Mouse (Mus musculus) intestine, embryonic 14.5 days (tissue): ENCODE data around the gene Islr. TPM values are rescaled to one million over a fixed set of nuclear protein-coding genes. Genes with fewer than 3 reads are reported as not detected.

Experiments used
- ATAC-seq: fragments of 200-750 bp; cut with Nextera tagmentation; replicated peaks from 2 replicates; pipeline ENCODE4 v1.8.0; 2017; ENCODE audit warnings: low read depth, moderate number of reproducible peaks, moderate TSS enrichment, moderate library complexity; ENCODE audit not compliant: low FRiP score, low TSS enrichment
- DNase-seq: peaks from one replicate; pipeline ENCODE4 v3.0.0-alpha.2; 2018; ENCODE audit warnings: low spot score
- H3K27ac ChIP-seq: fragments of 300-500 bp; sonication (generic); 2 replicates; pipeline ENCODE4 v1.5.1; 2014; ENCODE audit warnings: low read depth, mild to moderate bottlenecking, control low read depth
- H3K27me3 ChIP-seq: fragments of 300-500 bp; sonication (generic); replicated peaks from 2 replicates; pipeline ENCODE4 v1.6.1; 2014; ENCODE audit warnings: low read length, control low read depth; ENCODE audit not compliant: control insufficient read depth, insufficient read depth
- H3K36me3 ChIP-seq: fragments of 300-500 bp; sonication (generic); 2 replicates; pipeline ENCODE4 v1.6.1; 2014; ENCODE audit warnings: low read length, control low read depth; ENCODE audit not compliant: control insufficient read depth, insufficient read depth
- H3K4me1 ChIP-seq: fragments of 300-500 bp; sonication (generic); replicated peaks from 2 replicates; pipeline ENCODE4 v1.6.1; 2014; ENCODE audit warnings: low read length, control low read depth, mixed read lengths; ENCODE audit not compliant: control insufficient read depth, insufficient read depth
- H3K4me2 ChIP-seq: fragments of 300-500 bp; sonication (generic); 2 replicates; pipeline ENCODE4 v1.6.1; 2014; ENCODE audit warnings: low read length
- H3K4me3 ChIP-seq: fragments of 300-500 bp; sonication (generic); 2 replicates; pipeline ENCODE4 v1.5.1; 2014; ENCODE audit warnings: low read depth, low read length, control low read depth, mixed read lengths
- H3K9ac ChIP-seq: fragments of 300-500 bp; sonication (generic); 2 replicates; pipeline ENCODE4 v1.6.1; 2014; ENCODE audit warnings: mild to moderate bottlenecking, low read length
- H3K9me3 ChIP-seq: fragments of 300-500 bp; sonication (generic); 2 replicates; pipeline ENCODE4 v1.6.1; 2016; ENCODE audit warnings: low read length, control low read depth; ENCODE audit not compliant: control insufficient read depth
- WGBS: fragments of 180-500 bp; shearing (Covaris S2); extraction: QIAGEN DNeasy Blood & Tissue Kit; methylation state at CpG from one replicate; pipeline ENCODE4 v1.1.7; 2014; 5-methylcytosine and 5-hydroxymethylcytosine counted together
- microRNA-seq: library from miRNA; unstranded; fragments of <30 nt; microRNA quantifications from one replicate; pipeline ENCODE4, GENCODE M21; 2016
- polyA plus RNA-seq: library from polyadenylated mRNA; unstranded; fragments of >200 nt; fragmentation: Nextera tagmentation; extraction: Ambion mirVana; gene quantifications from 2 replicates; pipeline ENCODE4 v1.2.1, GENCODE M21; 2014

The Islr gene
- polyA plus RNA-seq, 1 experiment from 2014 or later = 65.5 TPM

- ATAC-seq = no peak
- H3K36me3 ChIP-seq = no peaks in the 10 kb centered on the region
- H3K27me3 ChIP-seq = peaks cover 14% of the 10 kb centered on the region; the same call in 1 of the 2 replicates
- H3K9me3 ChIP-seq = no peaks in the 10 kb centered on the region
- H3K4me3 ChIP-seq = no peak overlapping the region
- H3K4me2 ChIP-seq = no peak overlapping the region
- no peak overlapping the region for H3K9ac ChIP-seq
- H3K27ac ChIP-seq = no peak overlapping the region
- peaks cover 27% of the 10 kb centered on the region for H3K4me1 ChIP-seq
- no peak for DNase-seq
- WGBS = 76% methylated on average over 5 of the region's 5 CpGs
These were observed 93.3 kb downstream of the Islr start for GRCm38 (mm10) chr9:58110787-58111186.

- H3K9me3 ChIP-seq = no peaks in the 10 kb centered on the region
- 0 out of 2 replicates have a peak, but pooled peaks cover 5% of the 10 kb centered on the region for H3K4me1 ChIP-seq
- no peak overlapping the region for H3K4me3 ChIP-seq
- WGBS = 61% methylated on average over 5 of the region's 5 CpGs
- H3K4me2 ChIP-seq = no peak overlapping the region
- H3K27ac ChIP-seq = no peak overlapping the region
- H3K36me3 ChIP-seq = no peaks in the 10 kb centered on the region
- no peak overlapping the region for H3K9ac ChIP-seq
- DNase-seq = no peak
- no peaks in the 10 kb centered on the region for H3K27me3 ChIP-seq
- ATAC-seq = no peak
These were observed 96.6 kb downstream of the Islr start for GRCm38 (mm10) chr9:58107494-58107893.

Small RNAs within 50 kb of the gene (microRNA-seq; reads per million reads assigned to microRNA genes)
- not detected for gene Mir6385

Other genes starting within 250 kb of the Islr start
- 3.0 and 4.3 TPM in 2 replicates for gene Cyp11a1, start 197.9 kb downstream of the Islr start, polyA plus RNA-seq
- gene Stra6, start 140.5 kb downstream of the Islr start, polyA plus RNA-seq = 8.6 and 9.5 TPM in 2 replicates
- 0.11 and 0.27 TPM in 2 replicates for gene Ccdc33, start 85.5 kb downstream of the Islr start, polyA plus RNA-seq
- gene Islr2, start within 50 bp of the Islr start, polyA plus RNA-seq = 1.7 and 1.8 TPM in 2 replicates
- gene Pml, start 45.5 kb upstream of the Islr start, polyA plus RNA-seq = 16.9 and 17.7 TPM in 2 replicates
- 21.3 and 22.9 TPM in 2 replicates for gene Stoml1, start 48.9 kb upstream of the Islr start, polyA plus RNA-seq
- gene Loxl1, start 108.9 kb upstream of the Islr start, polyA plus RNA-seq = 27.2 and 31.8 TPM in 2 replicates
- not detected in 2 replicates for gene Tbc1d21, start 166.1 kb upstream of the Islr start, polyA plus RNA-seq